Mouse (Mus musculus) ovary, adult 10 weeks (tissue): Measurements from ENCODE around the gene Rpp38. TPM values are rescaled to one million over a fixed set of nuclear protein-coding genes. Genes with fewer than 3 reads are reported as not detected.

ENCODE experiments used
- polyA plus RNA-seq: library from polyadenylated mRNA; stranded (reverse); fragments of 350-450 nt; fragmentation: Illumina TruSeq; extraction: RNeasy Lipid Tissue Mini Kit (QIAGEN cat#74804); gene quantifications from one replicate; pipeline ENCODE4 v1.2.3, GENCODE M21; 2014

Rpp38 gene
- 27.7 TPM for polyA plus RNA-seq

GRCm38 (mm10) chr2:3332484-3333242 lies at the start of gene Rpp38:
Gene Rpp38 (minus strand): TSS chr2:3332643.

GRCm38 (mm10) chr2:3335611-3336301 lies 3.3 kb upstream of the Rpp38 start, which contains the start of gene Acbd7:
Gene Acbd7 (plus strand): TSS chr2:3336168.

GRCm38 (mm10) chr2:3283602-3284472 lies 48.6 kb downstream of the Rpp38 start, which contains the start of gene Nmt2:
Gene Nmt2 (plus strand): TSS chr2:3284212.

Other genes starting within 250 kb of the Rpp38 start
- gene Fam171a1, start 218.4 kb downstream of the Rpp38 start, polyA plus RNA-seq = 29.8 TPM
- 167 TPM for gene Nmt2, start 48.4 kb downstream of the Rpp38 start, polyA plus RNA-seq
- gene Acbd7, start 3.5 kb upstream of the Rpp38 start, polyA plus RNA-seq = not detected
- 3.8 TPM for gene Olah, start 64.6 kb upstream of the Rpp38 start, polyA plus RNA-seq
- gene Meig1, start 90.0 kb upstream of the Rpp38 start, polyA plus RNA-seq = 12.9 TPM
- 7.8 TPM for gene Dclre1c, start 91.5 kb upstream of the Rpp38 start, polyA plus RNA-seq
- 35.4 TPM for gene Suv39h2, start 142.4 kb upstream of the Rpp38 start, polyA plus RNA-seq
- gene Gm45902, start 180.1 kb upstream of the Rpp38 start, polyA plus RNA-seq = 5.0 TPM
- 52.7 TPM for gene Hspa14, start 180.2 kb upstream of the Rpp38 start, polyA plus RNA-seq
- gene Cdnf, start 180.4 kb upstream of the Rpp38 start, polyA plus RNA-seq = 3.3 TPM
- gene Fam107b, start 237.8 kb upstream of the Rpp38 start, polyA plus RNA-seq = 87.7 TPM